Mouse (Mus musculus): ENCODE measurements around the gene Hoxb7. TPM values are rescaled to one million over a fixed set of nuclear protein-coding genes. Genes with fewer than 3 reads are reported as not detected.

Hoxb7 gene
- total and polyA plus RNA-seq, 2 experiments from 2014 or later: 0.20 TPM; not detected in 1

GRCm38 (mm10) chr11:96286739-96287385, 439 bp downstream of the Hoxb7 start:
- Histone ChIP-seq H3K36me3 (replicated peaks; ENCODE audit: control insufficient read depth, insufficient read depth, low read length) (no peaks in the 10 kb centered on the region), H3K4me3 (ENCODE audit: low read depth, low read length) (peak overlapping the region; percentile 35), H3K4me1 (ENCODE audit: control insufficient read depth, insufficient read depth) (no peaks in the 10 kb centered on the region), H3K27ac (ENCODE audit: low read depth) (no peak overlapping the region), H3K9me3 (replicated peaks; ENCODE audit: control insufficient read depth, low read length) (no peaks in the 10 kb centered on the region), H3K27me3 (ENCODE audit: control insufficient read depth, insufficient read depth, low read length) (peaks cover 100% of the 10 kb centered on the region), H3K9ac (replicated peaks; ENCODE audit: low read depth, low read length) (no peak overlapping the region), H3K4me2 (ENCODE audit: low read depth, low read length) (peak overlapping the region; percentile 44)
- TF ChIP-seq CTCF (IDR thresholded peaks at IDR 0.05; ENCODE audit: low read depth): no peak
- no peak for TF ChIP-seq EP300 (IDR thresholded peaks at IDR 0.05; ENCODE audit: low read depth)
- no peak for ATAC-seq (ENCODE audit: insufficient read depth, low read depth)
- DNase-seq (ENCODE audit: low spot score): no peak
- WGBS: under 1% methylated on average over 53 of the region's 55 CpGs

- H3K9ac ChIP-seq (replicated peaks; ENCODE audit: low read depth, low read length): no peak overlapping the region
- peak overlapping the region; percentile 35 for H3K4me3 ChIP-seq (ENCODE audit: low read depth, low read length)
- no peak for TF ChIP-seq EP300 (IDR thresholded peaks at IDR 0.05; ENCODE audit: low read depth)
- no peak for TF ChIP-seq CTCF (IDR thresholded peaks at IDR 0.05; ENCODE audit: low read depth)
- 1% methylated on average over 9 of the region's 9 CpGs for WGBS
- H3K4me2 ChIP-seq (ENCODE audit: low read depth, low read length): peak overlapping the region; percentile 44; the same call in 1 of the 2 replicates
- no peak overlapping the region for H3K27ac ChIP-seq (ENCODE audit: low read depth)
- no peaks in the 10 kb centered on the region for H3K4me1 ChIP-seq (ENCODE audit: control insufficient read depth, insufficient read depth)
- H3K9me3 ChIP-seq (replicated peaks; ENCODE audit: control insufficient read depth, low read length): no peaks in the 10 kb centered on the region
- ATAC-seq (ENCODE audit: insufficient read depth, low read depth) (no peak), DNase-seq (ENCODE audit: low spot score) (no peak)
- H3K36me3 ChIP-seq (replicated peaks; ENCODE audit: control insufficient read depth, insufficient read depth, low read length): no peaks in the 10 kb centered on the region
- H3K27me3 ChIP-seq (ENCODE audit: control insufficient read depth, insufficient read depth, low read length): peaks cover 100% of the 10 kb centered on the region
Measured at GRCm38 (mm10) chr11:96287411-96287810, 988 bp downstream of the Hoxb7 start.

GRCm38 (mm10) chr11:96288455-96289221, 2.2 kb downstream of the Hoxb7 start:
- no peak for TF ChIP-seq EP300 (IDR thresholded peaks at IDR 0.05; ENCODE audit: low read depth)
- TF ChIP-seq CTCF (IDR thresholded peaks at IDR 0.05; ENCODE audit: low read depth): no peak
- ATAC-seq (ENCODE audit: insufficient read depth, low read depth) (no peak), DNase-seq (ENCODE audit: low spot score) (no peak)
- 17% methylated on average over 1 of the region's 1 CpGs for WGBS
- Histone ChIP-seq H3K4me3 (ENCODE audit: low read depth, low read length) (no peak overlapping the region), H3K9ac (replicated peaks; ENCODE audit: low read depth, low read length) (no peak overlapping the region), H3K4me1 (ENCODE audit: control insufficient read depth, insufficient read depth) (no peaks in the 10 kb centered on the region), H3K4me2 (ENCODE audit: low read depth, low read length) (no peak overlapping the region), H3K27ac (ENCODE audit: low read depth) (no peak overlapping the region), H3K9me3 (replicated peaks; ENCODE audit: control insufficient read depth, low read length) (no peaks in the 10 kb centered on the region), H3K27me3 (ENCODE audit: control insufficient read depth, insufficient read depth, low read length) (peaks cover 100% of the 10 kb centered on the region), H3K36me3 (replicated peaks; ENCODE audit: control insufficient read depth, insufficient read depth, low read length) (no peaks in the 10 kb centered on the region)

GRCm38 (mm10) chr11:96289293-96289692, 2.9 kb downstream of the Hoxb7 start:
- ATAC-seq (ENCODE audit: insufficient read depth, low read depth): no peak
- Histone ChIP-seq H3K27ac (ENCODE audit: low read depth) (no peak overlapping the region), H3K4me3 (ENCODE audit: low read depth, low read length) (no peak overlapping the region), H3K4me1 (ENCODE audit: control insufficient read depth, insufficient read depth) (no peaks in the 10 kb centered on the region), H3K4me2 (ENCODE audit: low read depth, low read length) (no peak overlapping the region), H3K27me3 (ENCODE audit: control insufficient read depth, insufficient read depth, low read length) (peaks cover 100% of the 10 kb centered on the region), H3K9ac (replicated peaks; ENCODE audit: low read depth, low read length) (no peak overlapping the region), H3K9me3 (replicated peaks; ENCODE audit: control insufficient read depth, low read length) (no peaks in the 10 kb centered on the region), H3K36me3 (replicated peaks; ENCODE audit: control insufficient read depth, insufficient read depth, low read length) (no peaks in the 10 kb centered on the region)
- DNase-seq (ENCODE audit: low spot score): no peak
- TF ChIP-seq EP300 (IDR thresholded peaks at IDR 0.05; ENCODE audit: low read depth): no peak
- WGBS: 11% methylated on average over 21 of the region's 21 CpGs

GRCm38 (mm10) chr11:96289837-96290236, 3.4 kb downstream of the Hoxb7 start:
- Histone ChIP-seq H3K36me3 (replicated peaks; ENCODE audit: control insufficient read depth, insufficient read depth, low read length) (no peaks in the 10 kb centered on the region), H3K4me2 (ENCODE audit: low read depth, low read length) (no peak overlapping the region), H3K4me3 (ENCODE audit: low read depth, low read length) (no peak overlapping the region), H3K27ac (ENCODE audit: low read depth) (no peak overlapping the region), H3K9ac (replicated peaks; ENCODE audit: low read depth, low read length) (no peak overlapping the region), H3K9me3 (replicated peaks; ENCODE audit: control insufficient read depth, low read length) (no peaks in the 10 kb centered on the region), H3K4me1 (ENCODE audit: control insufficient read depth, insufficient read depth) (no peaks in the 10 kb centered on the region), H3K27me3 (ENCODE audit: control insufficient read depth, insufficient read depth, low read length) (peaks cover 100% of the 10 kb centered on the region)
- 14% methylated on average over 6 of the region's 6 CpGs for WGBS
- ATAC-seq (ENCODE audit: insufficient read depth, low read depth): no peak
- no peak for DNase-seq (ENCODE audit: low spot score)
- TF ChIP-seq EP300 (IDR thresholded peaks at IDR 0.05; ENCODE audit: low read depth): no peak
- TF ChIP-seq CTCF (IDR thresholded peaks at IDR 0.05; ENCODE audit: low read depth): no peak
